Mouse (Mus musculus): ENCODE measurements around the gene C77080. TPM values are rescaled to one million over a fixed set of nuclear protein-coding genes. Genes with fewer than 3 reads are reported as not detected.

C77080 gene
- polyA plus RNA-seq, 1 experiment from 2014 or later: 10.0 TPM

GRCm38 (mm10) chr4:129238579-129239016 lies 22.6 kb downstream of the C77080 start:
- no peaks in the 10 kb centered on the region for H3K36me3 ChIP-seq
- ATAC-seq (ENCODE audit: insufficient number of reproducible peaks, low FRiP score, low TSS enrichment, low read depth): peak; percentile 12
- H3K27me3 ChIP-seq: no peaks in the 10 kb centered on the region
- H3K9ac ChIP-seq: peak overlapping the region; percentile 55
- peak overlapping the region; percentile 96 for H3K4me2 ChIP-seq (replicated peaks)
- H3K4me1 ChIP-seq: peaks cover 69% of the 10 kb centered on the region
- H3K9me3 ChIP-seq (replicated peaks): no peaks in the 10 kb centered on the region
- peak overlapping the region; percentile 70 for H3K4me3 ChIP-seq (replicated peaks)
- peak overlapping the region; percentile 72 for H3K27ac ChIP-seq (replicated peaks)
- 0% methylated on average over 23 of the region's 23 CpGs for WGBS

DNA sequence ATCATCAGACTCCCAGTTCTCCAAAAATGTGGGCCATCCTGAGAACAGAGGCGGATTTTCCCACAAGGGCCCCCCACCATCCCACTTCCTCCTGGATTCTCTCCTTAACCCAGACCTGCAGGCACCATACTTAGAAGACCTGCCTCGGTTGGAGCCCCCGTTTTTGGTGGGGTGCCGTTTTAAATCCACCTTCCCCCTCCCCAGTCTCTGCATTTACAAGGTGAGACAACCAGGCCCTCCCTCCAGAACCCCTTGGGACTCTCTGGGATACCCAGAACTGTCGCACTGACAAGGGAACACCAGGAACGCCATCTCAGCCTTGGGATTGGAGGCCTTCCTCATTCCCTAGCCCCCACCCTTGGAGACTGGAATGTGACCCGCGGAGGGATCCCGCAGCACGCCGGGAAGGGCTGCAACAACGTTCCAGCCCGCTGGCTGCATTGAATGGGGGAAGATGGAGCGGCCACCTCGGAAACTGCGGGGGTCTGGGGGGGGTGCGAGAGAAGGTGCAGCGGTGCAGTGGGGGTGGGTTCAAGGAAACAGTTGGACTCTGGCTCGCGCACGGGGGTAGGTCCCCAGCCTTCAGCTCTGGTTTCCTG lies 23.3 kb downstream of the C77080 start:
- H3K4me2 ChIP-seq (replicated peaks): peak overlapping the region; percentile 96
- H3K4me1 ChIP-seq: peaks cover 72% of the 10 kb centered on the region
- peak overlapping the region; percentile 55 for H3K9ac ChIP-seq
- no peaks in the 10 kb centered on the region for H3K9me3 ChIP-seq (replicated peaks)
- 7% methylated on average over 21 of the region's 21 CpGs for WGBS
- H3K27me3 ChIP-seq: no peaks in the 10 kb centered on the region
- peak overlapping the region; percentile 70 for H3K4me3 ChIP-seq (replicated peaks)
- H3K27ac ChIP-seq (replicated peaks): peak overlapping the region; percentile 72
- no peaks in the 10 kb centered on the region for H3K36me3 ChIP-seq
- no peak for ATAC-seq (ENCODE audit: insufficient number of reproducible peaks, low FRiP score, low TSS enrichment, low read depth)

DNA sequence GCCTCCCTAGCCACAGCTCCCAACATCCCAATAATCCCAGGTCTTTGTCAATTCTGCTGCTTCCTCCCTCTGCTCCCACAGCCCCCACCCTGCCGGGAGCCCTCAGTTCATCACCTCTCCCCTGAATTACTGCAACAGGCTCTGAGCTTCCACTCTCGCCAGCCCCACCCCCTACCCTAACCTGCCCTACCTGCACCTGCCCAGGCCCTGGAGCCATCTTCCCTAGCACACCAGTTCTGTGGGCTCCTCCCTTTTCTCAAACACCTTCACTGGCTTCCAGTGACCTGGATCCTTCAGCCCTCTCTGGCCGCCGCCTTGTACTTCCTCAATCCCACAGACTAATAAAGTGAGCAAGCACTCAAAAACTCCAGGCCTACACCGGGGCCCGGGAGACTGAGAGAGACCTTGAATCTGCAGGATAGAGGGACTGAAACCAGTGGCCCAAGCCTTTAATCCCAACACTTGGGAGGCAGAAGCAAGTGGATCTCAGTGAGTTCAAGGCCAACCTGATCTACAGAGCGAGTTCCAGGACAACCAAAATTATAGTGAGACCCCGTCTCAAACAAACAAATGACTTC lies 24.9 kb downstream of the C77080 start:
- WGBS: 74% methylated on average over 8 of the region's 8 CpGs
- H3K4me2 ChIP-seq (replicated peaks): no peak overlapping the region; the same call in 1 of the 2 replicates
- H3K4me3 ChIP-seq (replicated peaks): no peak overlapping the region
- H3K4me1 ChIP-seq: peaks cover 70% of the 10 kb centered on the region
- ATAC-seq (ENCODE audit: insufficient number of reproducible peaks, low FRiP score, low TSS enrichment, low read depth): no peak
- H3K27ac ChIP-seq (replicated peaks): peak overlapping the region; percentile 66; the same call in 1 of the 2 replicates
- H3K9me3 ChIP-seq (replicated peaks): no peaks in the 10 kb centered on the region
- no peaks in the 10 kb centered on the region for H3K27me3 ChIP-seq
- no peaks in the 10 kb centered on the region for H3K36me3 ChIP-seq
- no peak overlapping the region for H3K9ac ChIP-seq

GRCm38 (mm10) chr4:129235147-129235546 lies 26.1 kb downstream of the C77080 start:
- Histone ChIP-seq H3K4me3 (replicated peaks) (no peak overlapping the region), H3K4me1 (peaks cover 71% of the 10 kb centered on the region), H3K4me2 (replicated peaks) (no peak overlapping the region), H3K27ac (replicated peaks) (peak overlapping the region; percentile 1; the same call in 1 of the 2 replicates), H3K9ac (no peak overlapping the region), H3K36me3 (no peaks in the 10 kb centered on the region), H3K27me3 (no peaks in the 10 kb centered on the region), H3K9me3 (replicated peaks) (no peaks in the 10 kb centered on the region)
- 76% methylated on average over 3 of the region's 3 CpGs for WGBS
- no peak for ATAC-seq (ENCODE audit: insufficient number of reproducible peaks, low FRiP score, low TSS enrichment, low read depth)

DNA sequence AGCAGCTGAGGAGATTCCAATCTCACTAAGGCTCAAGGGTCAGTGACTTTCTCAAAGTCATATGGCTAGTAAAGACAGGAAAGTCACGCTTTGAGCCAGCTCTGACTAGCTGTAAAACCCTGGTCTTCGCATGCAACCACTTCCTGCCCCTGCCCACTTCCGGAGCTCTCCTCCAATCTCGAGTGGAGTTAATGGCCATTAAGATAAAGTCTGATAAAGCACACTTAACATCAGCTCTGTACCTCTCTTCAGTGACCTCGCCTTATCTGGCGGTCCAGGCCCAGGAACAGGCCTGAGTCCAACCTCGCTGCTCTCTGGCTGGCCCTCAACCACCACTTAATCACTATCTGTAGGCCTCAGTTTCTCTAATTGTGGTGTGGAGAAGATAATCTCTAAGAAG lies 26.7 kb downstream of the C77080 start:
- H3K4me2 ChIP-seq (replicated peaks): no peak overlapping the region
- ATAC-seq (ENCODE audit: insufficient number of reproducible peaks, low FRiP score, low TSS enrichment, low read depth): no peak
- no peak overlapping the region for H3K27ac ChIP-seq (replicated peaks)
- no peaks in the 10 kb centered on the region for H3K27me3 ChIP-seq
- no peak overlapping the region for H3K4me3 ChIP-seq (replicated peaks)
- H3K4me1 ChIP-seq: peaks cover 67% of the 10 kb centered on the region
- H3K9ac ChIP-seq: no peak overlapping the region
- H3K36me3 ChIP-seq: no peaks in the 10 kb centered on the region
- 74% methylated on average over 7 of the region's 7 CpGs for WGBS
- H3K9me3 ChIP-seq (replicated peaks): no peaks in the 10 kb centered on the region

DNA sequence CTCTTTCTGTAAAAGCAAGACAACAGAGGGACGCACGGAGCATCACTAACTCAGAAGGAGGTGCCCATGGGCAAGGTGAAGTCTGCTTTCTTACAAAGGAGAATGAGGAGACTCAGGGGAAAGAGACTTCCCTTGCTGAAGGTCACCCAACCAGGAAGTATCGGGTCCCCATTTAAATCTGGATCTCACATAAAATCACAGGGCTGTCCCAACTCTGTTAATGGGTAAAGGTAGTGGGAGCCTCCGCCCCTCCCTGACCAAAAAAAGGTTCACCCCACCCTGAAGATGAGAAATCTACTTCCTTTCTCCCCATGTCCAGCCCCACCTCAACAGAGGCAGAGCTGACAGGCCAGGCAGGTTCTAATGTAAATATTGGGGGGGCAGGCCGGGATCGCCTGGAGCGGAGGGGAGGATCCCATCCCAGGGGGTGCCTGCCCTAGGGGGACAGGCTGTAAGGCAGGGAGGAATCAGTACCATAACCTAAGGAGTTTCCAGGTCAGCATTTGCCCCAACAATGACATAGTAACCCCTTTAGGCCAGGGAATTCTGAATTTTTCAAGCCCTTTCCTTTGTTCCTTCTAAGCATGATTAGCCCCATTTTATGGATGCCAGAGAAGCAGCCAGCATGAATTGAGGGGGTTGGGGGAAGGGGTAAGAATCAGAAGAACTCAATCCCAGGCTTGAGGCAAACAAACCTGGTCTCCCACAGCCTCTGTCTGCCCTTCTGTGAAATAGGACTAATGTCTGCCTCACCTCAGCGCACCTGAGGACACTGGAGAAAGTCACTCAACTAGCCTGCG lies 28.4 kb downstream of the C77080 start:
- H3K9me3 ChIP-seq (replicated peaks): no peaks in the 10 kb centered on the region
- H3K9ac ChIP-seq: no peak overlapping the region
- H3K4me1 ChIP-seq: peaks cover 57% of the 10 kb centered on the region
- peak overlapping the region; percentile 82 for H3K27ac ChIP-seq (replicated peaks)
- H3K4me3 ChIP-seq (replicated peaks): no peak overlapping the region
- 72% methylated on average over 9 of the region's 9 CpGs for WGBS
- H3K36me3 ChIP-seq: no peaks in the 10 kb centered on the region
- ATAC-seq (ENCODE audit: insufficient number of reproducible peaks, low FRiP score, low TSS enrichment, low read depth): no peak
- H3K27me3 ChIP-seq: no peaks in the 10 kb centered on the region
- H3K4me2 ChIP-seq (replicated peaks): 0 out of 2 replicates have a peak overlapping the region, but pooled peaks have one; percentile 13

DNA sequence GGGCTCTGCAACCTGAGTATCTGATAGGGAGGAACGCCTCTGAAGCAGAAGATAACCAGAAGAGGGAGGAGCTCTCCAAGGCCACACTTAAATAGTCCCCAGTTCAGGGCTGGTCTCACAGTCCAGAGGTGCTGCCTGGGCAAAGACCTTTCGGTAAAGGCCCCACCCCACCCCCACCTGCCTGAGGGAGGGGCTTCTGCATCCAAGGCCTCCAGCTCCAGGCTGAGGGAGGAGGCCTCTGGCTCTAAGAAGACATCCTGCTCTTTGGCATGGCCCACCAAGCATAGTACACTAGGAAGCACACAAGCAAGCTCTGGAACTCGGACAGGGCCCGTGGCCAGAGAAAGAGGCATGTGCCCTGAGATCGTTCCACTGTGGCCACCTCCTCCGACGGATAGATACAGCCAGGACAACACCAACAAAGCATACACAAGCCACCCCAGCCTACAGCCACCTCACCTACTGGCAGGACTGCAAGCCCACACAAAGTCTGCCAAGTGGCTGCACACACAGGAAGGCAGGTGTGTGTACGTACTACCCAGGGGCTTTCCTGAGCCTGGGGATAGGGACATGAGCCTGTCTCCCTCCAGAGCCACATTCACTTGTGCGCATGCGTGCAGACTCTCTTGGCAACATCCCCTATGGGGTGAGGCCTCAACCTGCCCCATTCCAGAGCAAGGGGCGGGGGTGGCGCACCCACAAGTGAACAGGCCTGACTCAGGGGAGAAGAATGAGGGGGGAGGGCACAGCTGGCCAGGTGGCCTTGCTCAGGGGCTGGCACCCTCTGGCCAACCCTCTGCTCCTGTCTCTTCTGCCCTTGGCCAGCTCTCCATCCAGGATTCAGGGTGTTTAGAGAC lies 29.4 kb downstream of the C77080 start:
- Histone ChIP-seq H3K9ac (no peak overlapping the region), H3K4me2 (replicated peaks) (peak overlapping the region; percentile 15), H3K27me3 (no peaks in the 10 kb centered on the region), H3K9me3 (replicated peaks) (no peaks in the 10 kb centered on the region), H3K4me1 (peaks cover 58% of the 10 kb centered on the region), H3K36me3 (no peaks in the 10 kb centered on the region), H3K4me3 (replicated peaks) (no peak overlapping the region), H3K27ac (replicated peaks) (peak overlapping the region; percentile 82)
- ATAC-seq (ENCODE audit: insufficient number of reproducible peaks, low FRiP score, low TSS enrichment, low read depth): 0 out of 2 replicates have a peak, but pooled peaks have one; percentile 22
- WGBS: 53% methylated on average over 12 of the region's 12 CpGs

DNA sequence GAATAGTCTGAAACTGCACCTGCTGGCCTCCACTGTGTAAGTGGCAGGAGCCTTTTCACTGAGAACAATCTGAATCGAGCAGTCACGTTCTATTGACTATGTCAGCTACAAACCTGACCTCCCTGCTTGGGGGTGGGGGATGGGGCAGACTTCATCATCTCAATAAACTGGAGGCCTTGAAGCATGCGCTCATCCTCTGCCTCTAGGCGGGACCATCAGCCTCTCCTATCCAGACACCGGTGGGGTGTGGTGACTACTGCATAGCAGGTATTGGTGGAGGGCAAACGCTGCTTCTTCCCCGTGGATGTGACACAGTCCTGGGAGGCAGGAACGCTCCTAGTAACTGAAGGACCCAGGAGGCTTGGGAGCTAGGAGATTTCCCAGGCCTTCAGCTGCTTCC lies 30.3 kb downstream of the C77080 start:
- ATAC-seq (ENCODE audit: insufficient number of reproducible peaks, low FRiP score, low TSS enrichment, low read depth): no peak
- peaks cover 58% of the 10 kb centered on the region for H3K4me1 ChIP-seq
- 51% methylated on average over 8 of the region's 8 CpGs for WGBS

DNA sequence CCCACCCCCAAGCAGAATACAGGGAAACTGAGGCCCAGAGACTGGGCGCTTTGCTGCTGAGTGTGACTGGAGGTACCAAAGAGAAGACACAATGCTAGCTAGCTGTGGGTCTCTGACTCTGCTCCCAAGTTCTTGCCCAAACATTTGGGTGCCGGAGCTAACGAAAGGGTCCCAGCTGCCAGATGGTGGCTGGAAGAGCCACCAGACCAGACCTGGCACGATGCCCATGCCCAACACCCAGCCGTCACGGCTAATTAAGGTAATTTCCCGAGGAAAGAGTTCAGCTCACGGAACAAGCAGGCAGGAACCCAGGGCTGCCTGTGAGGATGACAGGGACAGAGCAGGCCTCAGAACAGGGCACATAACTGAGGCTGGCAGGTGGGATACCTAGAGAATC lies 33.2 kb downstream of the C77080 start:
- 18% methylated on average over 8 of the region's 8 CpGs for WGBS
- peaks cover 68% of the 10 kb centered on the region for H3K4me1 ChIP-seq
- no peak for ATAC-seq (ENCODE audit: insufficient number of reproducible peaks, low FRiP score, low TSS enrichment, low read depth)
- H3K27me3 ChIP-seq: no peaks in the 10 kb centered on the region
- H3K4me2 ChIP-seq (replicated peaks): peak overlapping the region; percentile 40
- no peak overlapping the region for H3K27ac ChIP-seq (replicated peaks)
- H3K36me3 ChIP-seq: peaks cover 7% of the 10 kb centered on the region; the same call in 1 of the 2 replicates
- H3K9ac ChIP-seq: no peak overlapping the region
- no peaks in the 10 kb centered on the region for H3K9me3 ChIP-seq (replicated peaks)
- H3K4me3 ChIP-seq (replicated peaks): peak overlapping the region; percentile 27; the same call in 1 of the 2 replicates

More for the DNA sequence above, 30.3 kb downstream of the C77080 start:
- no peak overlapping the region for H3K4me3 ChIP-seq (replicated peaks)
- H3K27ac ChIP-seq (replicated peaks): peak overlapping the region; percentile 82; the same call in 1 of the 2 replicates
- H3K36me3 ChIP-seq: no peaks in the 10 kb centered on the region
- peak overlapping the region; percentile 15; the same call in 1 of the 2 replicates for H3K4me2 ChIP-seq (replicated peaks)
- H3K9me3 ChIP-seq (replicated peaks): no peaks in the 10 kb centered on the region
- H3K9ac ChIP-seq: no peak overlapping the region
- no peaks in the 10 kb centered on the region for H3K27me3 ChIP-seq

- Histone ChIP-seq H3K4me3 (replicated peaks) (peak overlapping the region; percentile 27), H3K9me3 (replicated peaks) (no peaks in the 10 kb centered on the region), H3K4me2 (replicated peaks) (peak overlapping the region; percentile 40), H3K27me3 (no peaks in the 10 kb centered on the region), H3K36me3 (peaks cover 13% of the 10 kb centered on the region), H3K9ac (no peak overlapping the region), H3K27ac (replicated peaks) (peak overlapping the region; percentile 51; the same call in 1 of the 2 replicates), H3K4me1 (peaks cover 69% of the 10 kb centered on the region)
- 0 out of 2 replicates have a peak, but pooled peaks have one; percentile 13 for ATAC-seq (ENCODE audit: insufficient number of reproducible peaks, low FRiP score, low TSS enrichment, low read depth)
- WGBS: 14% methylated on average over 22 of the region's 22 CpGs
These were observed 33.8 kb downstream of the C77080 start for GRCm38 (mm10) chr4:129227170-129227984.

Data from embryonic facial prominence, embryonic 15.5 days (tissue).